Mouse (Mus musculus) heart, adult 11 months (tissue): ENCODE measurements around the gene Fetub.

Experiments
- DNase-seq: peaks from one replicate; pipeline ENCODE4 v3.0.0; 2022

The Fetub gene

GRCm38 (mm10) chr16:22911986-22912385 is 6.1 kb upstream of the Fetub start:
- peak; percentile 96 for DNase-seq

DNA sequence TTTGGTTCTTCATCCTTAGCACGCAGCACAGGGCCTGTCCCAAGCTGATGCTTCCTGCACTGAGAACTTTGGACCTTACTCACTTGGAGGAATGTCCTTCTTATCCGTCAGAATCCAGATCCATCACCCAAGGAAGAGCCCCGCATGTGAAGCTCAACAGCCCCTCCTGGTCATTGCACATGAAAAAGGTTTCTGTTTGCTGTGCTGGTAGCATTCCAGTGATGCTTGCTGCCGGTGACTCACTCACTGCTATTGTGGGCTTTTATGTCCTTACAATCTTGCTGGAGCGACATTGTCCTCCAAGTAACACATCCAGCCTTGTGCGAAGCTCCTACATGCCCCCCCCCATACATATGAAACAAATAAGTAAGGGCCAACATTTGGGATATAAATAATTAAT is 5.2 kb upstream of the Fetub start:
- DNase-seq, result no peak

GRCm38 (mm10) chr16:22914276-22914675 is 3.9 kb upstream of the Fetub start:
- DNase-seq, result no peak

DNA sequence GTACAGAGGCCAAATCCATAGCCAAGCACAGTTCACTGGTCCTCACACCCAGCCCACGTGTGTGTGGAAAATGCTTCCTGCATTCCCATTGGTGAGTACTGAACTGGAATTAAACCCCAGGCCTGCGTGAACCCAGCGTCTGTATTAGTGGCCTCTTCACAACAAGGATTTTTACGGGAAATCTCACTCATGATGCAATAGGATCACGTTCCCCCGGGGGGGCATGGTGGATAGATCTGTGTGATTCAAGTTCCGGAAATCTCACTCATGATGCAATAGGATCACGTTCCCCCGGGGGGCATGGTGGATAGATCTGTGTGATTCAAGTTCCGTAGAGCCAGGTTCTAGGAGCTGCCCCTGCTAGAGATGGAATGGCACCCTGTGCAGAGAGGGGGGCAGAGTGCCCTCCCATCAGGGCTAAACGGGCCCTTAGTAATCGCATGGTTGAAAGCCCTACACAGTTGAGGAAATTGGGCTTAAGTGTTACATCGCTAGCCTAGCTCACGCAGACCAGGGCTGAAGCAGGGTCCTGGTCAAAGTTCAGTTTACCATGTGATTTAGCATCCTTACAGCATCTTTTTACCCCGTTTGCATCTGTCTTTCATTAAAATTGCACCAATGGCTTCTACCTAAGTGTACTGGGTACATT is 654 bp downstream of the Fetub start:
- DNase-seq, result peak; percentile 81

DNA sequence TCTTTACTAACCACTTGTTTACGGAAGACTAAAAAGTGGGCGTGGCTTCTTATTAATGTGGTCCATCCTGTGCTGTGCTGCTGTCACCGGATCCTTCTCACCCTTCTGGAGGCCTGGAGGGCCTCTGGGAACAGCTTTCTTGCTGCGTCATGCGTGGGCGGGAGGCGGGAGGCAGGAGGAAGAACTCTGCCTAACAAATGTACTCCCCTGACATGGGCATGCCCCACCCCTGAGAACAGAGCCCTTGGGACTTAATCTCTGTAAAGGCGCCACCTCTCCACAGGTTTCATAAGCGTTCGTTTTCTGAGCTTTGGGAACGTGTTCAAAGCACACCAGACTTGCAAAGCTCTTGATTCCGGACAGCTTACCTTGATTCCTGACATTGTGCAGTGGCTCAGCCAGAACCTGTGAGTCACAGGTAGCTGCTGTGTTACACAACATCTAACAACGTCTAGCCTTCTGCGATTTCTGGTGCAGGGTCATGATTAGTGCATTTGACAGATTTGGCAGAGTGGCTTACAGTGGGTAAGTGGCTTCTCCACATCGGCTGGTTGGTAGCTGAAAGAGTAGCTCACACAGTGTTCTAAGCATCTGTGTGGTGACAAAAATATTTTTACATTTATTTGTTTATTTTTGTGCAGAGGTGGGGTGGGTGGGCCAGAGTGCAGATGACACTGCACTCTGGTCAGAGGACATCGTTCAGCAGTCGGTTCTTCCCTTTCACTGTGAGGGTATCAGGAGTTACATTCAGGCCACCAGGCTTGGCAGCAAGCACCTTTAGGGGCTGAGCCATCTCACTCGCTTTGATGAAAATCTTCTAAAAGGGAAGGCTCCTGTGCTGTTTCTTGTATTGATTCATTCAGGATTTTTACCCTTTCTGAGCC is 2.1 kb downstream of the Fetub start:
- peak; percentile 97 for DNase-seq

- peak; percentile 76 for DNase-seq
Measured at GRCm38 (mm10) chr16:22921761-22922160, 3.6 kb downstream of the Fetub start.

GRCm38 (mm10) chr16:22922433-22922832 is 4.3 kb downstream of the Fetub start:
- DNase-seq, result no peak

- DNase-seq, result peak; percentile 42
Measured at GRCm38 (mm10) chr16:22929575-22929974, 11.4 kb downstream of the Fetub start.

DNA sequence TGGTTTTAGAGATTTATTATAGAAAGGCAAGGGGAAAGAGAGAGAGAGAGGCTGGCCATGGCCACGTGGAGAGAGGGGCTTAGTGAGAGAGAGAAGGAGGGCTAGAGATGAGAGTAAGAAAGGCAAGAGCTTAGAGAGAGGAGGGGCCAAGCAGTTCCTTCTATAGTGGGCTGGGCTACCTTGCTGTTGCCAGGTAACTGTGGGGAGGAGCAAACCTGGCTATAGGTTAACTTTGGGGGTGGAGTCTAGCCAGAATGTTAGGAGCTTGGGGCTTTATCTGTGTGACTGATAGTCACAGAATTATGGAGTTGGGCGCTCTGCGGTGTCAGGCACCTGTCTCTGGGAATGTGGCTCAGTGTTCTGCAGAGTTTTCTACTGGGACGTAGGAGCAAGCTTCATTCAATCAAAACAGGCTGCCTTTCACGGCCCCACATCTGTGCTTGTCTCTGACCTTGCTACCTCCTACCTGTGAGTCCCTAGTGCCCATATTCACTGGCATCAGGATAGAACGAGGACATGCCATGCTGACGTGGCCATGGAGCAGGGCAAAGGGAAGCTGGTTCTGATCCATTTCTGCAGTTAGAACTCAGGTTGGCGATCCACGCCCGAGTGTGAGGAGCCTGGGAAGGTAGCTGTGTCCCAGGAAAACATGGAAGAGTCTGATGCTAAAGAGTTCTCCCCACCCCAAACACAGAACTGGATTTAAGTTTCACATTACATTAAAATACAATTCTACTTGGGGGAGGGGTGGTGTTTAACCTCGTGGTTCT is 13.5 kb downstream of the Fetub start:
- peak; percentile 69 for DNase-seq

- peak; percentile 3 for DNase-seq
Measured at GRCm38 (mm10) chr16:22937631-22938030, 19.5 kb downstream of the Fetub start.

DNA sequence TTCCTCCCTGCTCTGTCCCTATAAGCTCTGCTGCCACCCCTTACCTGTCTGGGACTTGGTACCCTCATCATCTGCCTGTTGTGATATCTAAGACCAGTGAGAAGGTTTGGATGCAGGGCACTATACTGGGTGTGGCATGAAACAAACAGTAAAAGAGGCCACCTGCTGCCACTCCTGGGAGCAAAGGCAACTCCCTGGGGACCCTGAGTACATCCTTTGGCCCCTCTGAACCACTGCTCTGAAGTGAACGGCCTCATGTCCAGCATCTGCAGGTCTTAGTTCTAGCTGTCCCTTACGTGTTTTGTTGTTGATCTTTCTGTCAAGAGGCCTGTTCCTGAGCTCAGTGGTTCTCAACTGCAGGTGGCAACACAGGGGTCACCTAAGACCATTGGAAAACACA is 20.4 kb downstream of the Fetub start:
- peak; percentile 61 for DNase-seq

- peak; percentile 76 for DNase-seq
Measured at GRCm38 (mm10) chr16:22939120-22939695, 21.1 kb downstream of the Fetub start.

DNA sequence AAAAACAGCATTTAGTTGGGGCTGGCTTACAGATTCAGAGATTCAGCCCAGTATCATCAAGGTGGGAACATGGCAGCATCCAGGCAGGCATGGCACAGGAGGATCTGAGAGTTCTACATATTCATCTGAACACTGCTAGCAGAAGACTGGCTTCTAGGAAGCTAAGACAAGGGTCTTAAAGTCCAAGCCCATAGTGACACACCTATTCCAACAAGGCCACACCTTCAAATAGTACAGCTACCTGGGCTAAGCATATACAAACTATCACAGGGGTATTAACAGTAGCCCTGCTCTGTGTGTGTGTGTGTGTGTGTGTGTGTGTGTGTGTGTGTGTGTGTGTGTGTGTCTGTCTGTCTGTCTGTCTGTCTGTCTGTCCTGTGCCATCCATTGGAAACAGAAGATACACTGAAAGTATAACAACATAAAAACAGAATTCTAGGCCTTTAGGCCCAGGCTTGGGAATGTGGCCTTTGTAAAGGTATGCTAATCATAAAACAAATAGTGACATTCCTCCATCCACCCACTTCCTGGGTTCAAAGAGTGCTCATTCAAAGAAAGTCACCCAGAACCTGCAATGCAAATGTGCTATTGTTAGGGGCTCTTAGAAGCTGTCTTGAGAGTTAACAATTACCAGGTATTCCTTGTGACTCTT is 23.8 kb downstream of the Fetub start:
- peak; percentile 33 for DNase-seq

- DNase-seq, result peak; percentile 5
Measured at GRCm38 (mm10) chr16:22947371-22947770, 29.2 kb downstream of the Fetub start.

DNA sequence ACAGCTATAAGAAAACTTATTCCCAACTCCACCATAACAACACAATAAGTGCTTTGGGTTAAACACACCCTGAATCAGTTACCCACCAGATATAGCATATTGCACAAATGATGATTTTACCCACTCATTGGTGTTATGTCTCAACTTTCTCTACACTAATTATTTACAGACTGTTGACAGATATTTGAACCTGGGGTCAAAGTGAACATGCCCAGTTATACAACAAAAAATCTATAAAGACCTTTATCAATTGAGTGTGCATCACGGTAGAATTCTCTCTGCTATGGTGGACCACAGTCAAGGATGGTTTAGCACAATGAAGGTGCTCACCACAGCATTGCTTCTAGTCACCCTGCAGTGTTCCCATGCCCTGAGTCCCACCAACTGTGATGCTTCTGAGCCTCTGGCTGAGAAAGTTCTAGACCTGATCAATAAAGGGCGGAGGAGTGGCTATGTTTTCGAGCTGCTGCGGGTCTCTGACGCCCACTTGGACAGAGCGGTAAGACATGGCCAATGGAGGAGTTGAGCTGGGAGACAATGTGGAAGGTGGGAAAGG is 32.8 kb downstream of the Fetub start, which contains the start of gene Hrg:
Hrg (plus strand) TSS at position 233 of the 556 bp plus-strand sequence.
- DNase-seq, result peak; percentile 76

GRCm38 (mm10) chr16:22953069-22953468 is 34.9 kb downstream of the Fetub start:
- peak; percentile 77 for DNase-seq

- DNase-seq, result peak; percentile 81
Measured at GRCm38 (mm10) chr16:22955397-22956084, 37.4 kb downstream of the Fetub start.

- no peak for DNase-seq
Measured at GRCm38 (mm10) chr16:22956085-22956439, 37.9 kb downstream of the Fetub start.

DNA sequence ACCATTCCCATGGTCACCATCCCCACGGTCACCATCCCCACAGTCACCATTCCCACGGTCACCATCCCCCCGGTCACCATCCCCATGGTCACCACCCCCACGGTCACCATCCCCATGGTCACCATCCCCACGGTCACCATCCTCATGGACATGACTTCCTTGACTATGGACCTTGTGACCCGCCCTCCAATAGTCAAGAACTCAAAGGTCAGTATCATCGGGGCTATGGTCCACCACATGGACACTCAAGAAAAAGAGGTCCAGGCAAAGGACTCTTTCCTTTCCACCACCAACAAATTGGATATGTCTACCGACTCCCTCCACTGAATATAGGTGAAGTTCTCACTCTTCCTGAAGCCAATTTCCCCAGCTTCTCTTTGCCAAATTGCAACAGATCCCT is 42.9 kb downstream of the Fetub start:
- peak; percentile 77 for DNase-seq

DNA sequence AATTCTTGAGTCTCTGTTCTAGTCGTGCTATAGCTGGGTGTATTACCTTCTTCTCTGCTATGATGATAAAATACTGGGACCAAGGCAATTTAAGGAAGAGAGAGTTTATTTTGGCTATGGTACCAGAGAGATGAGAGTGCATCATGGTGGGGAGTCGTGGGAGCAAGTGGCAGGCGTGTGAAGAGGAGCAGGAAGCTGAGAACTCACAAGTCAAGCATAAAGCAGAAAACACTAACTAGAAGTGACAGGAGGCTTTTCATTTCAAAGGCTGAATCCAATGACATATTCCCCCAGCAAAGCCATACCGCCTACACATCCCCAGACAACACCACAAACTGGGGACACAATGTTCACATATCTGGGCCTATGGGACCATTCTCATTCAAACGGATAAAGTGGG is 44.1 kb downstream of the Fetub start:
- peak; percentile 5 for DNase-seq

GRCm38 (mm10) chr16:22963293-22963692 is 45.2 kb downstream of the Fetub start:
- peak; percentile 73 for DNase-seq
